Mouse (Mus musculus): ENCODE results near the gene Dsp. TPM values are rescaled to one million over a fixed set of nuclear protein-coding genes. Genes with fewer than 3 reads are reported as not detected.
A peak's percentile ranks its signal among the peaks of the same experiment; 100 is the strongest.

Dsp gene
- polyA plus RNA-seq, 1 experiment from 2014 or later: 0.71 TPM

- no peak for DNase-seq (ENCODE audit: low spot score, missing footprints)
- H3K27ac ChIP-seq (ENCODE audit: low read depth, low read length): no peak overlapping the region
- WGBS: 58% methylated on average over 11 of the region's 11 CpGs
Observed at GRCm38 (mm10) chr13:38162668-38163067, 11.6 kb downstream of the Dsp start.

GRCm38 (mm10) chr13:38164932-38165331 lies 13.8 kb downstream of the Dsp start:
- Histone ChIP-seq H3K4me1 (ENCODE audit: control insufficient read depth, insufficient read depth, low read length) (no peaks in the 10 kb centered on the region), H3K9ac (ENCODE audit: low read length) (no peak overlapping the region), H3K4me3 (ENCODE audit: low read depth, low read length) (no peak overlapping the region), H3K4me2 (no peak overlapping the region), H3K9me3 (ENCODE audit: control insufficient read depth, low read length) (no peaks in the 10 kb centered on the region), H3K36me3 (ENCODE audit: control insufficient read depth, insufficient read depth, low read length) (no peaks in the 10 kb centered on the region), H3K27ac (ENCODE audit: low read depth, low read length) (no peak overlapping the region), H3K27me3 (ENCODE audit: control insufficient read depth, insufficient read depth, low read length) (no peaks in the 10 kb centered on the region)
- ATAC-seq (ENCODE audit: low FRiP score): no peak
- DNase-seq (ENCODE audit: low spot score, missing footprints): no peak
- WGBS: 95% methylated on average over 11 of the region's 11 CpGs

More at GRCm38 (mm10) chr13:38162668-38163067, 11.6 kb downstream of the Dsp start:
- no peak overlapping the region for H3K4me3 ChIP-seq (ENCODE audit: low read depth, low read length)
- no peak overlapping the region for H3K9ac ChIP-seq (ENCODE audit: low read length)
- no peaks in the 10 kb centered on the region for H3K36me3 ChIP-seq (ENCODE audit: control insufficient read depth, insufficient read depth, low read length)
- H3K4me1 ChIP-seq (ENCODE audit: control insufficient read depth, insufficient read depth, low read length): no peaks in the 10 kb centered on the region
- no peak overlapping the region for H3K4me2 ChIP-seq
- ATAC-seq (ENCODE audit: low FRiP score): no peak
- peaks cover 7% of the 10 kb centered on the region for H3K27me3 ChIP-seq (ENCODE audit: control insufficient read depth, insufficient read depth, low read length)
- no peaks in the 10 kb centered on the region for H3K9me3 ChIP-seq (ENCODE audit: control insufficient read depth, low read length)

DNA sequence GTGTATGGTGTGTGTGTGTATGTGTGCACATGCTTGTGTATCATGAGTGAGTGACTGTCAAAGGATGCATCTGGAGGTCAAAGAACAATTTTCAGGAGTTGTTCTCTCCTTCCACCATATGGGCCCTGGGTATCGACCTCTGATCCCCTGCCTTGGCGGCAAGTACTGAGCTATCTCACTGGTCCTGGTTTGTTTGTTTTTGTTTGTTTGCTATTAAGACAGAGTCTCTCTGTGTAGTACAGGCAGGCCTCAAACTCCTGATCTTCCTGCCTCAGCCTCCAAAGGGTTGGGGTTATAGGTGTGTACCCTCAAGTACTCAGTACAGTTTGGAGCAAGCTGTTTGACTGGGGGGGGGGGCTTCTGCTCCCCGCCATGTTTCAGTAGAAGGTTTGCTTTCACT lies 16.0 kb downstream of the Dsp start:
- Histone ChIP-seq H3K4me3 (ENCODE audit: low read depth, low read length) (no peak overlapping the region), H3K4me1 (ENCODE audit: control insufficient read depth, insufficient read depth, low read length) (no peaks in the 10 kb centered on the region), H3K36me3 (ENCODE audit: control insufficient read depth, insufficient read depth, low read length) (no peaks in the 10 kb centered on the region), H3K4me2 (no peak overlapping the region), H3K27me3 (ENCODE audit: control insufficient read depth, insufficient read depth, low read length) (no peaks in the 10 kb centered on the region), H3K27ac (ENCODE audit: low read depth, low read length) (no peak overlapping the region), H3K9ac (ENCODE audit: low read length) (no peak overlapping the region), H3K9me3 (ENCODE audit: control insufficient read depth, low read length) (no peaks in the 10 kb centered on the region)
- ATAC-seq (ENCODE audit: low FRiP score): no peak
- no peak for DNase-seq (ENCODE audit: low spot score, missing footprints)
- WGBS: 92% methylated on average over 3 of the region's 3 CpGs

DNA sequence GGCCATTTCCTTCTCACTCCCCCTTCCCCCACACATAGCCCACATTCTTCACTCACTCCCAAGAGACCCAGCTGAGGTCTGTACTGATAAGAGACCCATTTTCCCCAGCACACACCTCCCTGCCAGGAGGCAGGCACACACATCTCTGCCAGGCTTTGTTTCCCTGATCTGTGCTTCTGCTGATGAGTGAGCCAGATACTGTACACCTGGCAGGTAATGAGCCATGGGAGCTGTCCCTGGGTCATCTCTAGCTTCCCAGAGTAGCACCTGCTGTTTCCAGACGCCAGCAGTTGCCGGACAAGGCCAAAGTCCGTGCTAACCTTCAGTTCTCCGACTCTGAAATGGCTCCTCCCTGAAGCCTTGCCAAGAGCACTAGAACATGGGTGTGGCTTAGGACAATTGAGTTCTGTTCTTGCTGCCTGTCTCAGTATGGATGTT lies 19.6 kb downstream of the Dsp start:
- Histone ChIP-seq H3K4me3 (ENCODE audit: low read depth, low read length) (no peak overlapping the region), H3K27ac (ENCODE audit: low read depth, low read length) (no peak overlapping the region), H3K4me1 (ENCODE audit: control insufficient read depth, insufficient read depth, low read length) (no peaks in the 10 kb centered on the region), H3K4me2 (no peak overlapping the region), H3K9me3 (ENCODE audit: control insufficient read depth, low read length) (no peaks in the 10 kb centered on the region), H3K9ac (ENCODE audit: low read length) (no peak overlapping the region), H3K27me3 (ENCODE audit: control insufficient read depth, insufficient read depth, low read length) (no peaks in the 10 kb centered on the region), H3K36me3 (ENCODE audit: control insufficient read depth, insufficient read depth, low read length) (no peaks in the 10 kb centered on the region)
- no peak for ATAC-seq (ENCODE audit: low FRiP score)
- no peak for DNase-seq (ENCODE audit: low spot score, missing footprints)
- WGBS: 73% methylated on average over 4 of the region's 4 CpGs

DNA sequence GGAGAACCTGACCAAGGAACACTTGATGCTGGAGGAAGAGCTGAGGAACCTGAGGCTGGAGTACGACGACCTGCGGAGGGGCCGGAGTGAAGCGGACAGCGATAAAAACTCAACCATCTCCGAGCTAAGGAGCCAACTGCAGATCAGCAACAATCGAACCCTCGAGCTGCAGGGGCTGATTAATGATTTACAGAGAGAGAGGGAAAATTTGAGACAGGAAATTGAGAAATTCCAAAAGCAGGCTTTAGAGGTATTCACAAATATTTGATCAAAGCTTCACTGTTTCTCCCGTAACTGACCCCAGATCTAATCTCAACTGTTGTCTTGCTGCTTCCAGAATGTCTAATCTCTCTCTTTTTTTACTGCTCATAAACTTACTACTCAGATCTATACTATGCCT lies 42.3 kb downstream of the Dsp start:
- H3K4me3 ChIP-seq (ENCODE audit: low read depth, low read length): no peak overlapping the region

GRCm38 (mm10) chr13:38201413-38201812 lies 50.3 kb downstream of the Dsp start:
- H3K27ac ChIP-seq (ENCODE audit: low read depth, low read length): no peak overlapping the region
- no peak overlapping the region for H3K4me3 ChIP-seq (ENCODE audit: low read depth, low read length)
- no peaks in the 10 kb centered on the region for H3K36me3 ChIP-seq (ENCODE audit: control insufficient read depth, insufficient read depth, low read length)
- DNase-seq (ENCODE audit: low spot score, missing footprints): no peak
- H3K27me3 ChIP-seq (ENCODE audit: control insufficient read depth, insufficient read depth, low read length): no peaks in the 10 kb centered on the region; the same call in 1 of the 2 replicates
- H3K4me2 ChIP-seq: no peak overlapping the region
- ATAC-seq (ENCODE audit: low FRiP score): no peak
- peaks cover 5% of the 10 kb centered on the region for H3K4me1 ChIP-seq (ENCODE audit: control insufficient read depth, insufficient read depth, low read length)
- WGBS: 83% methylated on average over 6 of the region's 6 CpGs
- H3K9ac ChIP-seq (ENCODE audit: low read length): no peak overlapping the region
- H3K9me3 ChIP-seq (ENCODE audit: control insufficient read depth, low read length): peaks cover 6% of the 10 kb centered on the region; the same call in 1 of the 2 replicates

More for the DNA sequence above, 42.3 kb downstream of the Dsp start:
- 90% methylated on average over 10 of the region's 10 CpGs for WGBS
- Histone ChIP-seq H3K4me1 (ENCODE audit: control insufficient read depth, insufficient read depth, low read length) (no peaks in the 10 kb centered on the region), H3K36me3 (ENCODE audit: control insufficient read depth, insufficient read depth, low read length) (no peaks in the 10 kb centered on the region), H3K9me3 (ENCODE audit: control insufficient read depth, low read length) (peaks cover 6% of the 10 kb centered on the region; the same call in 1 of the 2 replicates), H3K27ac (ENCODE audit: low read depth, low read length) (no peak overlapping the region), H3K9ac (ENCODE audit: low read length) (no peak overlapping the region), H3K4me2 (no peak overlapping the region), H3K27me3 (ENCODE audit: control insufficient read depth, insufficient read depth, low read length) (no peaks in the 10 kb centered on the region)
- DNase-seq (ENCODE audit: low spot score, missing footprints): no peak
- no peak for ATAC-seq (ENCODE audit: low FRiP score)

GRCm38 (mm10) chr13:38204171-38204570 lies 53.1 kb downstream of the Dsp start:
- no peaks in the 10 kb centered on the region for H3K36me3 ChIP-seq (ENCODE audit: control insufficient read depth, insufficient read depth, low read length)
- H3K27me3 ChIP-seq (ENCODE audit: control insufficient read depth, insufficient read depth, low read length): no peaks in the 10 kb centered on the region; the same call in 1 of the 2 replicates
- peaks cover 5% of the 10 kb centered on the region for H3K4me1 ChIP-seq (ENCODE audit: control insufficient read depth, insufficient read depth, low read length)
- no peaks in the 10 kb centered on the region for H3K9me3 ChIP-seq (ENCODE audit: control insufficient read depth, low read length)
- no peak for ATAC-seq (ENCODE audit: low FRiP score)
- no peak for DNase-seq (ENCODE audit: low spot score, missing footprints)
- H3K9ac ChIP-seq (ENCODE audit: low read length): no peak overlapping the region
- H3K4me3 ChIP-seq (ENCODE audit: low read depth, low read length): peak overlapping the region; percentile 86
- peak overlapping the region; percentile 54 for H3K4me2 ChIP-seq
- H3K27ac ChIP-seq (ENCODE audit: low read depth, low read length): no peak overlapping the region
- 66% methylated on average over 4 of the region's 4 CpGs for WGBS

DNA sequence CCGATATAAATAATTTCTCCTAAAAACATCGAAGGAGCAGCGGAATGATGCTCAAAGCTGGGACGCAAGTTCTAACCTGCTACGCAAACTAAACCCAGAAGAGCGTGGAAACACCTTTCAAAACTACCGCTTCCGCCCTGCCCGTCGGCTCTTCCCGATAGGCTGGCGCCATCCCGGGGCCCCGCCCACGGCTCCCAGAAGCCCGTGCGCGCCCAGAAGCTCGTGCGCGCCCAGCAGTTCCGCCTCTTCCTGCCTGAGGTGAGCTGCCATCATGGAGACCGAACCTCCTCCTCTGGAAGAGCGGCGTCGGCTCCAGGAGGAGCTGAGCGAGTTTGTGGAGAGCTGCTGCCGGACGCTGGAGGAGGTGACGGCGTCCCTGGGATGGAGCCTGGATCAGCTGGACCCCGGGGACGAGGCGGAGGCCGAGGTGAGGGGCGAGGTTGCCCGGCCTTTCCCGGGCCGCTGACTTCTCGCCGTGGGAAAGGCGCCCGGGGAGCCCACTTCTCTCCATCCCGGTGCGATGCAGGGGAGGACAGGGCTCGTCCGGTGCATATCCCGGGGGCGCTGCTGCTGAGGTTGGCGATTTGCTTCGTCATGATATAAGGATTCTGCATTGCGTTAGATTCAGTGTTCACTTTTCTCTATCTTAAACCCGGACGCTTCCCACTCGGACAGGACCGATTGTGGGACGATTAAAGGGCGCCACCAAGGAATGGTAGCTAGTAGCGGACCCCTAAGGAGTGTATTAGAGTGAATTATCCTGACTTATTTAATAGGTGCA lies 53.8 kb downstream of the Dsp start, which contains the start of gene Snrnp48:
Gene Snrnp48 (plus strand): TSS at position 237 of the 781 bp plus-strand sequence.
- ATAC-seq (ENCODE audit: low FRiP score) (peak; percentile 99), DNase-seq (ENCODE audit: low spot score, missing footprints) (peak; percentile 99)
- peak within 1 kb of the TSS; percentile 89 for H3K9ac ChIP-seq (ENCODE audit: low read length)
- H3K27me3 ChIP-seq (ENCODE audit: control insufficient read depth, insufficient read depth, low read length): no peaks in the 10 kb centered on the region; the same call in 1 of the 2 replicates
- peaks cover 5% of the 10 kb centered on the region for H3K4me1 ChIP-seq (ENCODE audit: control insufficient read depth, insufficient read depth, low read length)
- H3K27ac ChIP-seq (ENCODE audit: low read depth, low read length): peak within 1 kb of the TSS; percentile 76
- H3K4me3 ChIP-seq (ENCODE audit: low read depth, low read length): peak within 1 kb of the TSS; percentile 86
- H3K36me3 ChIP-seq (ENCODE audit: control insufficient read depth, insufficient read depth, low read length): no peaks in the 10 kb centered on the region
- no peaks in the 10 kb centered on the region for H3K9me3 ChIP-seq (ENCODE audit: control insufficient read depth, low read length)
- peak within 1 kb of the TSS; percentile 54 for H3K4me2 ChIP-seq
- under 1% methylated on average over 57 of the region's 59 CpGs for WGBS

- no peak for ATAC-seq (ENCODE audit: low FRiP score)
- H3K4me3 ChIP-seq (ENCODE audit: low read depth, low read length): no peak overlapping the region
Observed at GRCm38 (mm10) chr13:38211122-38211521, 60.0 kb downstream of the Dsp start.

More at GRCm38 (mm10) chr13:38211122-38211521, 60.0 kb downstream of the Dsp start:
- H3K27ac ChIP-seq (ENCODE audit: low read depth, low read length): no peak overlapping the region
- H3K4me1 ChIP-seq (ENCODE audit: control insufficient read depth, insufficient read depth, low read length): no peaks in the 10 kb centered on the region
- H3K9ac ChIP-seq (ENCODE audit: low read length): no peak overlapping the region
- no peaks in the 10 kb centered on the region for H3K27me3 ChIP-seq (ENCODE audit: control insufficient read depth, insufficient read depth, low read length)
- WGBS: 96% methylated on average over 5 of the region's 5 CpGs
- no peak for DNase-seq (ENCODE audit: low spot score, missing footprints)
- no peak overlapping the region for H3K4me2 ChIP-seq
- H3K9me3 ChIP-seq (ENCODE audit: control insufficient read depth, low read length): no peaks in the 10 kb centered on the region
- peaks cover 6% of the 10 kb centered on the region; the same call in 1 of the 2 replicates for H3K36me3 ChIP-seq (ENCODE audit: control insufficient read depth, insufficient read depth, low read length)
